Comparison of ENCODE assay signal across 17 mouse cellular contexts in genomic region chr10:17196636-17197035, GRCm38 (mm10).
DNase-seq lines count a peak whose midpoint lies in the region; ATAC-seq and TF ChIP-seq lines count a peak whose summit lies in the region.
"Had no signal": no experiment of that assay in that cellular context is flagged by ENCODE, and none has a peak within 500 bp of the region (broad histone marks: within the 10 kb centered on the region; RNA-seq: fewer than 3 reads in every experiment).

No protein-coding gene starts in this region.

- 47% methylated on average over 1 of the region's 1 CpGs for WGBS in heart, embryonic 10.5 days
- WGBS in midbrain, embryonic 11.5 days = 52% methylated on average over 1 of the region's 1 CpGs
- WGBS in midbrain, embryonic 14.5 days = 35% methylated on average over 1 of the region's 1 CpGs
- WGBS in neural tube, embryonic 13.5 days = 0% methylated on average over 1 of the region's 1 CpGs

- TF ChIP-seq CTCF in brain, embryonic 14.5 days (IDR thresholded peaks at IDR 0.05; ENCODE audit: borderline replicate concordance, extremely low read depth, insufficient read depth, insufficient read length) = no peak

- intact Hi-C loops in heart, postnatal 36 days (cut with DNase I) = no loop called here

- H3K9me3 ChIP-seq in heart, embryonic 10.5 days = no peaks in the 10 kb centered on the region
- H3K9me3 ChIP-seq in midbrain, embryonic 11.5 days (ENCODE audit: control insufficient read depth, low read length) = no peaks in the 10 kb centered on the region
- no peaks in the 10 kb centered on the region for H3K9me3 ChIP-seq in midbrain, embryonic 14.5 days (ENCODE audit: control insufficient read depth, low read length)
- no peaks in the 10 kb centered on the region for H3K9me3 ChIP-seq in neural tube, embryonic 13.5 days
- H3K9me3 ChIP-seq: embryonic facial prominence, embryonic 13.5 days; forebrain, embryonic 12.5 days; heart, embryonic 13.5 days had no signal

- no peak overlapping the region for H3K9ac ChIP-seq in midbrain, embryonic 11.5 days (ENCODE audit: low read length)
- H3K9ac ChIP-seq in midbrain, embryonic 14.5 days (replicated peaks; ENCODE audit: low read length) = no peak overlapping the region
- no peak overlapping the region for H3K9ac ChIP-seq in neural tube, embryonic 13.5 days
- H3K9ac ChIP-seq: embryonic facial prominence, embryonic 13.5 days; forebrain, embryonic 12.5 days; heart, embryonic 13.5 days had no signal

- H3K36me3 ChIP-seq in heart, embryonic 10.5 days = no peaks in the 10 kb centered on the region
- H3K36me3 ChIP-seq in midbrain, embryonic 11.5 days (ENCODE audit: control insufficient read depth, insufficient read depth, low read length) = no peaks in the 10 kb centered on the region
- no peaks in the 10 kb centered on the region for H3K36me3 ChIP-seq in midbrain, embryonic 14.5 days (ENCODE audit: control insufficient read depth, insufficient read depth, low read length)
- no peaks in the 10 kb centered on the region for H3K36me3 ChIP-seq in neural tube, embryonic 13.5 days
- H3K36me3 ChIP-seq: embryonic facial prominence, embryonic 13.5 days; forebrain, embryonic 12.5 days; heart, embryonic 13.5 days had no signal

- H3K27me3 ChIP-seq in heart, embryonic 10.5 days (ENCODE audit: insufficient read depth, poor library complexity, severe bottlenecking) = no peaks in the 10 kb centered on the region
- H3K27me3 ChIP-seq in midbrain, embryonic 11.5 days (ENCODE audit: control insufficient read depth, insufficient read depth, low read length) = no peaks in the 10 kb centered on the region
- H3K27me3 ChIP-seq in midbrain, embryonic 14.5 days (ENCODE audit: control insufficient read depth, insufficient read depth, low read length) = no peaks in the 10 kb centered on the region
- H3K27me3 ChIP-seq in neural tube, embryonic 13.5 days = no peaks in the 10 kb centered on the region
- H3K27me3 ChIP-seq: embryonic facial prominence, embryonic 13.5 days; heart, embryonic 13.5 days had no signal

- no peak overlapping the region for H3K4me2 ChIP-seq in midbrain, embryonic 11.5 days
- H3K4me2 ChIP-seq in midbrain, embryonic 14.5 days (ENCODE audit: low read length) = no peak overlapping the region
- H3K4me2 ChIP-seq in neural tube, embryonic 13.5 days = no peak overlapping the region
- H3K4me2 ChIP-seq: embryonic facial prominence, embryonic 13.5 days; forebrain, embryonic 12.5 days; heart, embryonic 13.5 days had no signal

- no peak for TF ChIP-seq POLR2A in brain, embryonic 14.5 days (IDR thresholded peaks at IDR 0.05; ENCODE audit: borderline replicate concordance, extremely low read depth, insufficient read depth, insufficient read length, poor library complexity, severe bottlenecking)

- DNase-seq in heart, embryonic 10.5 days (ENCODE audit: low spot score) = no peak
- no peak for DNase-seq in heart, postnatal 36 days
- peak; percentile 56 for DNase-seq in midbrain, embryonic 11.5 days (ENCODE audit: low spot score, missing footprints)
- DNase-seq in midbrain, embryonic 14.5 days = no peak
- peak; percentile 45 for DNase-seq in brain, embryonic 14.5 days (ENCODE audit: low read depth)
- DNase-seq in layer of hippocampus, postnatal 10 days (ENCODE audit: low spot score in 2 of 2) = no peak
- DNase-seq: adrenal gland, postnatal 10 days; cerebellum, adult 11-12 months; cerebellum, adult 9-10 months; cerebellum, postnatal 25 days; gastrocnemius, adult 2 months; gastrocnemius, postnatal 25 days; heart, postnatal 4 days had no signal

- H3K27ac ChIP-seq in heart, embryonic 10.5 days = 0 out of 2 replicates have a peak overlapping the region, but pooled peaks have one; percentile 19
- H3K27ac ChIP-seq in midbrain, embryonic 11.5 days (ENCODE audit: low read depth, low read length) = no peak overlapping the region; the same call in 1 of the 2 replicates
- no peak overlapping the region for H3K27ac ChIP-seq in midbrain, embryonic 14.5 days (replicated peaks; ENCODE audit: low read depth, low read length)
- peak overlapping the region; percentile 38; the same call in 1 of the 2 replicates for H3K27ac ChIP-seq in neural tube, embryonic 13.5 days (replicated peaks)
- H3K27ac ChIP-seq: embryonic facial prominence, embryonic 13.5 days; forebrain, embryonic 12.5 days; gastrocnemius, adult 2 months; heart, embryonic 13.5 days had no signal

- ATAC-seq in midbrain, embryonic 11.5 days (ENCODE audit: low FRiP score) = peak; percentile 53
- ATAC-seq in midbrain, embryonic 14.5 days (ENCODE audit: low FRiP score, low TSS enrichment) = no peak
- peak; percentile 43; the same call in 1 of the 2 replicates for ATAC-seq in neural tube, embryonic 13.5 days (ENCODE audit: low read depth)

- H3K4me3 ChIP-seq in heart, embryonic 10.5 days = no peak overlapping the region
- no peak overlapping the region for H3K4me3 ChIP-seq in midbrain, embryonic 11.5 days (ENCODE audit: low read depth, low read length)
- no peak overlapping the region for H3K4me3 ChIP-seq in midbrain, embryonic 14.5 days (replicated peaks; ENCODE audit: low read depth, low read length)
- no peak overlapping the region for H3K4me3 ChIP-seq in neural tube, embryonic 13.5 days
- H3K4me3 ChIP-seq: embryonic facial prominence, embryonic 13.5 days; forebrain, embryonic 12.5 days; gastrocnemius, adult 2 months; heart, embryonic 13.5 days had no signal

- H3K4me1 ChIP-seq in heart, embryonic 10.5 days = peaks cover 5% of the 10 kb centered on the region; the same call in 1 of the 2 replicates
- no peaks in the 10 kb centered on the region for H3K4me1 ChIP-seq in midbrain, embryonic 11.5 days (ENCODE audit: control insufficient read depth, insufficient read depth, low read length)
- no peaks in the 10 kb centered on the region for H3K4me1 ChIP-seq in midbrain, embryonic 14.5 days (ENCODE audit: control insufficient read depth, insufficient read depth, low read length)
- H3K4me1 ChIP-seq in neural tube, embryonic 13.5 days (replicated peaks) = peaks cover 10% of the 10 kb centered on the region; the same call in 1 of the 2 replicates
- H3K4me1 ChIP-seq: embryonic facial prominence, embryonic 13.5 days; heart, embryonic 13.5 days had no signal

Comparison
In these comparisons a context has a peak if more than half of its experiments do, and no peak if none do; other contexts are left out.
1. DNase-seq: peak in midbrain, embryonic 11.5 days (single experiment) and brain, embryonic 14.5 days (single experiment); none in heart, embryonic 10.5 days (single experiment), heart, postnatal 36 days (0 of 2), midbrain, embryonic 14.5 days (single experiment) and layer of hippocampus, postnatal 10 days (0 of 2).
2. H3K27ac ChIP-seq: peak in heart, embryonic 10.5 days (single experiment) and neural tube, embryonic 13.5 days (single experiment); none in midbrain, embryonic 11.5 days (single experiment) and midbrain, embryonic 14.5 days (single experiment).